Mouse (Mus musculus): ENCODE results near the gene Crygc.

DNA sequence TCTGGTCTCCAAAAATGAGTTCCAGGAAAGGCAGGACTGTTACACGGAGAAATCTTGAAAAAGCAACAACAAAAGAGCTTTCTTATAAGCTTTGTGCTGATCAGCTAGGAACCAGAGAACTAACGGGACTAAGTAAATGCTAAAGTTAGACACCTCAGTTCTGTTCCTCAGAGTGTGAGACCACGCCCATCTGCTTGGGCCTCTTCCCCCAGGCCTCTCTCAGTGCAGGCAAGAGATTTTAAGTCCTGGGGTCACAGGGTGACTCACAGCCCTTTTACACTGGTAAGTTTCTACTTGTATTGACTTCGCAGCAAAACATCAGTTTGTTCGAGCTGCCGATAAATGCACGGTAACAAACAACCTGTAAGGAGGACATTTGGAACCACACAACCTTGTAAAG, 21.8 kb downstream of the Crygc start:
- TF ChIP-seq CTCF (IDR thresholded peaks at IDR 0.05; ENCODE audit: insufficient read depth, low read depth, low read length), result no peak
- TF ChIP-seq POLR2A (IDR thresholded peaks at IDR 0.05; ENCODE audit: insufficient read depth, low read depth, low read length), result no peak
